Mouse (Mus musculus) neural tube, embryonic 11.5 days (tissue): ENCODE measurements at regions not wholly inside any gene's neighbourhood (a gene's known extent, or its start where the extent isn't known, plus 50 kb on each side); places are given as distances from the start of the nearest gene placed in this dataset.
A peak's percentile ranks its signal among the peaks of the same experiment; 100 is the strongest.

ENCODE experiments used
- ATAC-seq: fragments of 200-750 bp; cut with Nextera tagmentation; 2 replicates; pipeline ENCODE4 v1.8.0; 2017; ENCODE audit warnings: moderate number of reproducible peaks, mild to moderate bottlenecking, moderate TSS enrichment, moderate library complexity; ENCODE audit not compliant: insufficient read depth, low FRiP score, low TSS enrichment
- DNase-seq: peaks from one replicate; pipeline ENCODE4 v3.0.0-alpha.2; 2015; ENCODE audit warnings: low spot score
- H3K27ac ChIP-seq: fragments of 300-500 bp; sonication (generic); 2 replicates; pipeline ENCODE4 v1.5.1; 2014; ENCODE audit warnings: low read depth, mild to moderate bottlenecking, low read length
- H3K27me3 ChIP-seq: fragments of 300-500 bp; sonication (generic); 2 replicates; pipeline ENCODE4 v1.6.1; 2014; ENCODE audit warnings: mild to moderate bottlenecking, low read length, mixed read lengths; ENCODE audit not compliant: control insufficient read depth, insufficient read depth
- H3K36me3 ChIP-seq: fragments of 300-500 bp; sonication (generic); 2 replicates; pipeline ENCODE4 v1.6.1; 2014; ENCODE audit warnings: mild to moderate bottlenecking, low read length, moderate library complexity, mixed read lengths; ENCODE audit not compliant: control insufficient read depth, insufficient read depth
- H3K4me1 ChIP-seq: fragments of 300-500 bp; sonication (generic); 2 replicates; pipeline ENCODE4 v1.6.1; 2014; ENCODE audit warnings: low read length, mixed read lengths; ENCODE audit not compliant: control insufficient read depth, insufficient read depth
- H3K4me2 ChIP-seq: fragments of 300-500 bp; sonication (generic); 2 replicates; pipeline ENCODE4 v1.6.1; 2014; ENCODE audit warnings: low read depth, mild to moderate bottlenecking, moderate library complexity
- H3K4me3 ChIP-seq: fragments of 300-500 bp; sonication (generic); 2 replicates; pipeline ENCODE4 v1.5.1; 2014; ENCODE audit warnings: low read depth, low read length
- H3K9ac ChIP-seq: fragments of 300-500 bp; sonication (generic); 2 replicates; pipeline ENCODE4 v1.6.1; 2014; ENCODE audit warnings: mild to moderate bottlenecking, low read length
- H3K9me3 ChIP-seq: fragments of 300-500 bp; sonication (generic); 2 replicates; pipeline ENCODE4 v1.6.1; 2016; ENCODE audit warnings: low read length; ENCODE audit not compliant: control insufficient read depth
- WGBS: fragments of 180-500 bp; shearing (Covaris S2); extraction: QIAGEN DNeasy Blood & Tissue Kit; methylation state at CpG from one replicate; pipeline ENCODE4 v1.1.7; 2014; 5-methylcytosine and 5-hydroxymethylcytosine counted together

- no peak for DNase-seq
- Histone ChIP-seq H3K27me3 (no peaks in the 10 kb centered on the region), H3K9ac (no peak overlapping the region), H3K9me3 (no peaks in the 10 kb centered on the region), H3K4me3 (no peak overlapping the region), H3K36me3 (no peaks in the 10 kb centered on the region), H3K27ac (no peak overlapping the region), H3K4me2 (no peak overlapping the region), H3K4me1 (peaks cover 9% of the 10 kb centered on the region)
- ATAC-seq, result no peak
- 51% methylated on average over 5 of the region's 5 CpGs for WGBS
These were observed 179.1 kb upstream of the 4931429L15Rik start for GRCm38 (mm10) chr9:46498861-46499260.

GRCm38 (mm10) chr9:46495276-46495675, 175.5 kb upstream of the 4931429L15Rik start:
- Histone ChIP-seq H3K9me3 (no peaks in the 10 kb centered on the region), H3K4me3 (no peak overlapping the region), H3K27me3 (no peaks in the 10 kb centered on the region), H3K27ac (no peak overlapping the region), H3K9ac (no peak overlapping the region), H3K4me1 (0 out of 2 replicates have a peak, but pooled peaks cover 4% of the 10 kb centered on the region), H3K4me2 (no peak overlapping the region), H3K36me3 (no peaks in the 10 kb centered on the region)
- ATAC-seq (no peak), DNase-seq (no peak)
- 70% methylated on average over 6 of the region's 6 CpGs for WGBS

- Histone ChIP-seq H3K9ac (peak overlapping the region; percentile 44; the same call in 1 of the 2 replicates), H3K4me1 (peaks cover 31% of the 10 kb centered on the region), H3K4me3 (no peak overlapping the region), H3K27me3 (no peaks in the 10 kb centered on the region), H3K27ac (0 out of 2 replicates have a peak overlapping the region, but pooled peaks have one; percentile 54), H3K4me2 (no peak overlapping the region), H3K9me3 (no peaks in the 10 kb centered on the region), H3K36me3 (no peaks in the 10 kb centered on the region)
- peak; percentile 65 for DNase-seq
- 0 out of 2 replicates have a peak, but pooled peaks have one; percentile 16 for ATAC-seq
- 47% methylated on average over 5 of the region's 5 CpGs for WGBS
These were observed 163.2 kb upstream of the 4931429L15Rik start for GRCm38 (mm10) chr9:46482859-46483443.

GRCm38 (mm10) chr9:46482034-46482858, 162.5 kb upstream of the 4931429L15Rik start:
- ATAC-seq (no peak), DNase-seq (peak; percentile 39)
- H3K4me3 ChIP-seq, result no peak overlapping the region
- no peaks in the 10 kb centered on the region for H3K36me3 ChIP-seq
- no peaks in the 10 kb centered on the region for H3K27me3 ChIP-seq
- no peaks in the 10 kb centered on the region for H3K9me3 ChIP-seq
- H3K4me1 ChIP-seq, result peaks cover 31% of the 10 kb centered on the region
- H3K4me2 ChIP-seq, result no peak overlapping the region
- WGBS, result 45% methylated on average over 11 of the region's 12 CpGs
- H3K27ac ChIP-seq, result no peak overlapping the region
- H3K9ac ChIP-seq, result no peak overlapping the region

GRCm38 (mm10) chr9:46481491-46481890, 161.7 kb upstream of the 4931429L15Rik start:
- Histone ChIP-seq H3K27ac (no peak overlapping the region), H3K4me1 (peaks cover 31% of the 10 kb centered on the region), H3K4me2 (no peak overlapping the region), H3K4me3 (no peak overlapping the region), H3K27me3 (no peaks in the 10 kb centered on the region), H3K9me3 (no peaks in the 10 kb centered on the region), H3K9ac (no peak overlapping the region), H3K36me3 (no peaks in the 10 kb centered on the region)
- no peak for ATAC-seq
- DNase-seq, result no peak
- WGBS, result 22% methylated on average over 7 of the region's 7 CpGs

GRCm38 (mm10) chr9:46480080-46480690, 160.4 kb upstream of the 4931429L15Rik start:
- H3K27me3 ChIP-seq, result no peaks in the 10 kb centered on the region
- 4% methylated on average over 13 of the region's 13 CpGs for WGBS

GRCm38 (mm10) chr9:46478611-46479010, 158.8 kb upstream of the 4931429L15Rik start:
- Histone ChIP-seq H3K9ac (no peak overlapping the region), H3K27me3 (no peaks in the 10 kb centered on the region), H3K9me3 (no peaks in the 10 kb centered on the region), H3K4me2 (no peak overlapping the region), H3K4me1 (peaks cover 31% of the 10 kb centered on the region), H3K4me3 (no peak overlapping the region), H3K27ac (no peak overlapping the region), H3K36me3 (no peaks in the 10 kb centered on the region)
- 39% methylated on average over 2 of the region's 2 CpGs for WGBS
- ATAC-seq (no peak), DNase-seq (no peak)

More at GRCm38 (mm10) chr9:46480080-46480690, 160.4 kb upstream of the 4931429L15Rik start:
- Histone ChIP-seq H3K36me3 (no peaks in the 10 kb centered on the region), H3K9me3 (no peaks in the 10 kb centered on the region), H3K4me2 (no peak overlapping the region), H3K4me1 (peaks cover 31% of the 10 kb centered on the region), H3K9ac (no peak overlapping the region), H3K4me3 (no peak overlapping the region), H3K27ac (peak overlapping the region; percentile 21; the same call in 1 of the 2 replicates)
- no peak for ATAC-seq
- peak; percentile 69 for DNase-seq

- H3K27me3 ChIP-seq, result no peaks in the 10 kb centered on the region
- no peaks in the 10 kb centered on the region for H3K9me3 ChIP-seq
- no peak for DNase-seq
- H3K4me3 ChIP-seq, result no peak overlapping the region
- H3K36me3 ChIP-seq, result no peaks in the 10 kb centered on the region
- WGBS, result 57% methylated on average over 5 of the region's 5 CpGs
- no peak overlapping the region for H3K27ac ChIP-seq
- no peak overlapping the region for H3K4me2 ChIP-seq
- peaks cover 11% of the 10 kb centered on the region for H3K4me1 ChIP-seq
- no peak overlapping the region for H3K9ac ChIP-seq
- no peak for ATAC-seq
These were observed 156.7 kb upstream of the 4931429L15Rik start for GRCm38 (mm10) chr9:46476516-46476915.
